Mouse (Mus musculus) adrenal gland, adult (tissue): ENCODE results near the gene Mfap5.
"Not testable (repeated sequence)": the region's sequence is repeated elsewhere in the genome, so short reads cannot be mapped to it uniquely, and the experiment has no call there.

Experiments used
- DNase-seq, 2 experiments: peaks; one replicate each; pipeline ENCODE4 v3.0.0; 2022 to 2023; ENCODE audit warnings: low spot score in 1 of 2; ENCODE audit not compliant: inconsistent age in 2 of 2

Mfap5 gene

DNA sequence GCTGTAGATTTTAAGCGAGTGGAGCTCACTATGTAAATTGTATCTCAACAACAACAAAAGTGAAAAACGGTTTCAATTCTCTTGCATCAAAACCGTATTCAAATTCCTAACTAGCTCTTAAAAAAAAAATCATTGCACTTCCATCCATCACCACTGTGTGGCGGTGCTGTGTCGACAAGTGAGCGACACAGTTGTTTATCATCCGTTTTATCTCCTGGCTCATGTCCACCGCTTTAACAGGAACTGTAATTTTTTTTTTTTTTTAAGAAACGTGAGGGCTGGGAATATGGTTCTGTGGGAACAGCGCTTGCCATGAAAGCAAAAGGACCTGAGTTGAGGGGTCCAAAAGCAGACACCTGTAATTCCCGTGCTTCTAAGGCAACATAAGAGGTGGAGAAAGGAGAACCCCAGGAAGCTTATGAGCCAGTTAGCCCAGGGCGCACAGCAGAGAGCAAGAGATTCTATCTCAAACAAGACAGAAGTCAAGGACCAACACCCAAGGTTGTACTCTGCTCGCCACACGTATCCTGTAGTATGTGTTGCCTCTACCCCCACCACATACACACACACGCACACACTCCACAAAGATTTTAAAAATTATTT, 51.4 kb downstream of the Mfap5 start:
- DNase-seq: peak; percentile 37 to 91

DNA sequence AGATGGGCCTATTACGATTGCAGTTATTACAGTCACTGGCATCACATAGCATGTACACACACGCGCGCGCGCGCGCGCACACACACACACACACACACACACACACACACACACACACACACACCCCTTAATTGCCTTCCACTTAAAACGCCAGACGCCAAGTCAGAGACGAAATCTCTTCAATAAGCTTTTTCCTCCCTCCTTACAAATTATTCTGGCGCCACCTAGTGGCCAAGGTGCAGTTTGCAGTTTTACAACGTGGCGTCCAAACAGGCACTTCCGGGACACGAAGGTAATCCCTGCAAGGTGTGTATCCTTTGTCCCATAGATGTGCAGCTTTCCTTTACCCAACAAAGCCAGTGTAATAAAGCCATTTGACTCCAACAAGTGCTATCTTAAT, 54.8 kb downstream of the Mfap5 start:
- DNase-seq: peak; percentile 51 to 87

DNA sequence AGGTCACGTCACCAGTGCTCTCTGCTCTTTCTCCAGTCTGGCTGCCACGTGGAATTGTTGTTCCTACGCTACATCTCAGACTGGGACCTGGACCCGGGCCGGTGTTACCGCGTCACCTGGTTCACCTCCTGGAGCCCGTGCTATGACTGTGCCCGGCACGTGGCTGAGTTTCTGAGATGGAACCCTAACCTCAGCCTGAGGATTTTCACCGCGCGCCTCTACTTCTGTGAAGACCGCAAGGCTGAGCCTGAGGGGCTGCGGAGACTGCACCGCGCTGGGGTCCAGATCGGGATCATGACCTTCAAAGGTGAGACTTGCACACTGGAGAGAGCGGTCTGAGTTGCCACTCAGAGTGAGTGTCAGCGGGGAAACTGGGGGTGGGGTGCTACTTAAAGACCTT, 55.4 kb downstream of the Mfap5 start:
- no peak for DNase-seq

DNA sequence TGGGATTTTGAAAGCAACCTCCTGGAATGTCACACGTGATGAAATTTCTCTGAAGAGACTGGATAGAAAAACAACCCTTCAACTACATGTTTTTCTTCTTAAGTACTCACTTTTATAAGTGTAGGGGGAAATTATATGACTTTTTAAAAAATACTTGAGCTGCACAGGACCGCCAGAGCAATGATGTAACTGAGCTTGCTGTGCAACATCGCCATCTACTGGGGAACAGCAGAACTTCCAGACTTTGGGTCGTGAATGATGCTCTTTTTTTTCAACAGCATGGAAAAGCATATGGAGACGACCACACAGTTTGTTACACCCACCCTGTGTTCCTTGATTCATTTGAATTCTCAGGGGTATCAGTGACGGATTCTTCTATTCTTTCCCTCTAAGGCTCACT, 56.8 kb downstream of the Mfap5 start:
- peak; percentile 24 to 80 for DNase-seq

DNA sequence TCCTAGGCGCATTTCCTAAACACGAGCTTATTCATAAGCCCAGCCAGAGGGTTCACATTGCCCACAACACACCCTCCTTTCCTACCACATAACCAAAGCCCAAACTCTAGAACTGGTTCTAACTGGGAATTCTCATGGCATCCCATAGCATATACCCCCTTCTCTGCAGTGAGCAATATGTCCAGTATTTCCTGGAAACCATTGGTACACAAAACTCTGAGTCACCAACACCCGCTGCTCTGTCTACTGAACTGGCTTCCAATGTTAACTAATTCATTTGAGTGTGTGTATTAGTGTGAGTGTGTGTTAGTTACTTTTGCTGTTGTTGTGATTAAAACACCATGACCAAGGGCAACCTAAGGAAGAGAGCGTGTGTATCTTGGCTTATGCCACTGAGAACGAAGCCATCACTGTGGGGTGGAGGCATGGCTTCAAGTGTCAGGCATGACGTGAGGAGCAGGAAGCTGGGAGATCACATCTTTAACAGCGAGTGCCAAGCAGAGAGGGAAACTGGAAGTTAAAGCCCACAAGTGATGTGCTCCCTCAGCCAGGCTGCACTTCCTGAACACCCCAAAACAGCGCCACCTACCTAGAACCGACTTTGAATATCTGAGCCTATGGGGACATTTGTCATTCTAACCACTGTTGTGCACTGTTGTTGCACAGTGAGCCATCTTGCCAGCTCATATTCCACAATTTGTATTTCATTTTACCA, 59.6 kb downstream of the Mfap5 start:
- DNase-seq: no peak

DNA sequence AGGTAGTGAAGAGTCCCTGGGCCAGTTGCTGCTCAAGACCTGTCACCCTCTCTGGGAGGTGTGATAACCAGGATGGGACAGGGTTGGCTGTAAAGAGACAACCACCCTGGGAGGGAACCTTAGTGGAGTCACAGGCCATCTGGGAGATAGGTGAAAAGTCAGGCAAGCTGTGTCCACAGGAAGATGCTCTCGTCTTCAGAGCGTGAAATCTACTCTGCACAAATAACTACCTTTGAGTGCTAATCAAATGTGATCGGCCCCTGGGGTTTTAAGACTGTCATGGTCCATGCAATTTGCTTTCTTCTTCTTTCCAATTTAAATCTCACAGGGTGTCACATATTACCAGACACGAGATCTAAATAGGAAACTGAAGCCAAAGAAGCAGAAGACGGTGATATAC, 63.5 kb downstream of the Mfap5 start:
- peak in 1 of 2 experiments; percentile 20 for DNase-seq

DNA sequence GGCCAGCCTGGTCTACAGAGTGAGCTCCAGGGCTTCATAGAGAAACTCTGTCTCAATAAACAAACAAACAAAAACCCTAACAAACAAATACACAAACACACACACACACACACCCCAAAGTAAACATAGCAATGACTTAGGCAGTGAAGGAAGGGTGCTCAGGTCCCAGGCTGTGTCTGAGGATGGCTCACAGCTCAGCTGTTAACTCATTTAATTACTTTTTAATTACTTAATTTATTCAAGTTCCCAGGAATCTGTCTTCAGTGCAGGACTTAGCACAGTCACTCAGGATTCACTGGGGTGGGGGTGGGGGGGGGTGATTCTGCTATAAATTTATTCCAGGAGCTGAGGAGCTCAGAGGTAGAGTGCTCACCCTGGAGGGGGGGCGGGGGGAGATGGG, 64.1 kb downstream of the Mfap5 start:
- DNase-seq: no peak

DNA sequence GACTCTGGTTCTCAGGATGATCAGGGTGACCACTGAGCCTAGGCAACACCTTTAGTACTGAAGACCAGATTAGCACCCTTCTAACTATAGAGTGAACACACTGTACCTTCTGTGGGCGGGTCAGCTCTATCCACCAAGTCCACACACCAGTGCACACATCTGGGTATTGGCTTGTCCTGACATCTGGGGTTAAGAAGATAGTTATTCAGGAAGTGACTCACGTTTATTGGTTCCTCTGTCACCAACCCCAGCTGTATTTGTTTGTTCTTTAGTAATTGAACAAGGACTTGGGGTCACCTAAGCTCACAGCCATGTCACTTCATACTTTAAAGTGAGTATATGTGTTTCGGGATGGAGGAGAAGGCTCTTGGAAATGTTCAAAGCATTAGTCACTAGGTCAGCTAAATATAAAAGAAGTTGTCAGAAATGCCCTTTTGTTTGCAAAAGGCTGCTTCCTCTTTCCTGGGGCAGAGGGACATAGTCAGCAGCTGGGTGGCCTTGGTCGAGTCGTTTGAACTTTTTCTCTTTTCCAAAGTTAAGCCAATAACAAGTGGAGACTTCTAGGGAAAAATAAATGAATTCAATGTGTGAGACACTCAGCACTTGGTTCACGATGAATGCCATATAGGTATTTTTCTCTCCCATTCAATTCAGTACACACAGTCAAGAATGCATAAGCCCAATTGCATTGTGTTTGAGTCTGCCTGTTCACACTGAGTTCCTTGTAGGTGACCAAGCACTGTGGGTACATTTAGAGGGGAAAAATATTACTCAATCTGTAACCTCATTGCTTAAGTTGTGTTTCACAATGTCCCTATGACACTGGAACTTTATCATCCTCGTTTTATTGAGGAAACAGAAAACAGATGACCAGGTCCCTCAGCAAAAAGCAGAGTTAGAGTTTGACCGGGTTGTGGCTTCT, 65.3 kb downstream of the Mfap5 start:
- DNase-seq: peak; percentile 22 to 87

DNA sequence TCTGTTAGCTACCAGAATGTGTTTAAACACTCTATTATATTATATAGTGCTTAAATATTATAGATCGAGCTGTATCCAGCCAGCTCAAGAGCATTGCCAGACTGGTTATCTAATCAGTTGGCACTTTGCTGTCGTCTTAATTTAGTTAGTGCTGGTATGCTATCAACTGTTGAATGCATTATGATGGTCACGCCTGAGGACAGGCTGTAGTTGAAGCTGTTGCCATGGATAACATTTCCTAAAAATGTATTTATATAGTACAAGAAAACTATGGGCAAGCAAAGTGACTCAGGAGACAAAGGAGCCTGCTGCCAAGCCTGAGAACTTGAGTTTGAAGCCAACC, 65.9 kb downstream of the Mfap5 start:
- DNase-seq: no peak

DNA sequence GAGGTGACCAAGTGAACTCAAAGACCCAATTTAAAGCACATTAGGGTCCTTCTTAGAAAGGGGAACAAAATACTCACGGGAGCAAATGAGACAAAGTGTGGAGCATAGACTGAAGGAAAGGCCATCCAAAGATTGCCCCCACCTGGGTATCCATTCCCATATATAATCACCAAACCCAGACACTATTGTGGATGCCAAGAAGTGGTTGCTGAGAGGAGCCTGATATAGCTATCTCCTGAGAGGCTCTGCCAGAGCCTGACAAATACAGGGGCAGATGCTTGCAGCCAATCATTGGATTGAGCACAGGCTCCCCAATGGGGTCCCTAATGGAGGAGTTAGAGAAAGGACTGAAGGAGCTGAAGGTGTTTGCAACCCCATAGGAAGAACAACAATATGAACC, 69.4 kb downstream of the Mfap5 start:
- DNase-seq: not testable (repeated sequence)

DNA sequence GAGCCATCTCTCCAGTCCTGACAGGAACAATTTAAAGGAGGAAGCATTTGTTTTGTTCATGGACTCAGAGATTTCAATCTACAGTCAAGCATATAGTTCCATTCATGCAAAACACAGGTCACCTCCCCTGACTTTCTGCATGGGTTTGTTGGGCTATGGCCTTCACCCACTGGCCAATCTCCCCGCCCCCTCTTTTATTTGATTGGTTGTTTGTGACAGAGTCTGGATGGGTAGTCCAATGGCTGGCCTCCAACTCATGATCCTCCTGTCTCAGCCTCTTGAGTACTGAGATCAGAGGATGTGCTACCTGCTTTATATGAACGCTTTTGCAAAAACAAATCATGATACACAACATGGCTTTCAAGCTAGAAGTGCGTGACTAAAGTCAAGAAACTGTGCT, 71.4 kb downstream of the Mfap5 start:
- no peak for DNase-seq
